Mouse (Mus musculus) hindbrain, embryonic 11.5 days (tissue): ENCODE results near the gene Bmp6. TPM values are rescaled to one million over a fixed set of nuclear protein-coding genes. Genes with fewer than 3 reads are reported as not detected.

Experiments
- ATAC-seq: fragments of 200-750 bp; cut with Nextera tagmentation; 2 replicates; pipeline ENCODE4 v1.8.0; 2017; ENCODE audit warnings: mild to moderate bottlenecking, moderate TSS enrichment, moderate library complexity; ENCODE audit not compliant: low FRiP score
- DNase-seq: peaks from one replicate; pipeline ENCODE4 v3.0.0-alpha.2; 2015; ENCODE audit warnings: low spot score
- H3K27ac ChIP-seq: fragments of 300-500 bp; sonication (generic); 2 replicates; pipeline ENCODE4 v1.5.1; 2014; ENCODE audit warnings: mild to moderate bottlenecking, low read depth, low read length
- H3K27me3 ChIP-seq: fragments of 300-500 bp; sonication (generic); 2 replicates; pipeline ENCODE4 v1.6.1; 2014; ENCODE audit warnings: mild to moderate bottlenecking, low read length, moderate library complexity, mixed read lengths; ENCODE audit not compliant: control insufficient read depth, insufficient read depth
- H3K36me3 ChIP-seq: fragments of 300-500 bp; sonication (generic); 2 replicates; pipeline ENCODE4 v1.6.1; 2014; ENCODE audit warnings: mild to moderate bottlenecking, low read length, moderate library complexity, mixed read lengths; ENCODE audit not compliant: control insufficient read depth, insufficient read depth
- H3K4me1 ChIP-seq: fragments of 300-500 bp; sonication (generic); replicated peaks from 2 replicates; pipeline ENCODE4 v1.6.1; 2014; ENCODE audit warnings: low read length, mixed read lengths; ENCODE audit not compliant: control insufficient read depth, insufficient read depth
- H3K4me2 ChIP-seq: fragments of 300-500 bp; sonication (generic); replicated peaks from 2 replicates; pipeline ENCODE4 v1.6.1; 2014; ENCODE audit warnings: mild to moderate bottlenecking, low read depth, low read length
- H3K4me3 ChIP-seq: fragments of 300-500 bp; sonication (generic); 2 replicates; pipeline ENCODE4 v1.5.1; 2014; ENCODE audit warnings: low read depth, low read length
- H3K9ac ChIP-seq: fragments of 300-500 bp; sonication (generic); 2 replicates; pipeline ENCODE4 v1.6.1; 2014; ENCODE audit warnings: low read depth, low read length
- H3K9me3 ChIP-seq: fragments of 300-500 bp; sonication (generic); 2 replicates; pipeline ENCODE4 v1.6.1; 2016; ENCODE audit warnings: low read length; ENCODE audit not compliant: control insufficient read depth
- WGBS: fragments of 180-500 bp; shearing (Covaris S2); extraction: QIAGEN DNeasy Blood & Tissue Kit; methylation state at CpG from one replicate; pipeline ENCODE4 v1.1.7; 2014; 5-methylcytosine and 5-hydroxymethylcytosine counted together
- polyA plus RNA-seq: library from polyadenylated mRNA; unstranded; fragments of >200 nt; fragmentation: Nextera tagmentation; extraction: Ambion mirVana; gene quantifications from 2 replicates; pipeline ENCODE4 v1.2.1, GENCODE M21; 2014

The Bmp6 gene
- polyA plus RNA-seq, 1 experiment from 2014 or later = 3.2 TPM

DNA sequence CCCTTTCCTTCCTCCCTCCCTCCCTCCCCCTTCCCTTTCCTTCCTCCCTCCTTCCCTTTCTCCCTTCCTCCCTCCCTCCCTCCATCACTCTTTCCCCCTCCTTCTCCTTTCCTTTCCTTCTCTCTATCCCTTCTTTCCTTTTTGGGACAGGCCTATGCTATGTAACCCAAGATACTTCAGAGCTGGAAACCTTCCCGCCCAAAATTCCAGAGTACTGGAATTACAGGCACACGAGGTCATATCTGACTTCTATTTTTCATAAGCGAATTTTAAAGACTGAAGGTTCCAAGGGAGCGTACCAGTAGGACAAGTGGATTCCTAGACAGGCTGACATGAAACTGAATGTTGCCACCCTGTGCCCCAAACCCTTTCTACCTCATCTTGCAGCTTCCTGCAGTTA is 4.1 kb downstream of the Bmp6 start:
- Histone ChIP-seq H3K4me2 (no peak overlapping the region), H3K27me3 (peaks cover 34% of the 10 kb centered on the region), H3K4me1 (peaks cover 13% of the 10 kb centered on the region), H3K9me3 (no peaks in the 10 kb centered on the region), H3K27ac (no peak overlapping the region), H3K36me3 (no peaks in the 10 kb centered on the region), H3K9ac (no peak overlapping the region), H3K4me3 (no peak overlapping the region)
- DNase-seq (no peak), ATAC-seq (no peak)
- 77% methylated on average over 4 of the region's 4 CpGs for WGBS

DNA sequence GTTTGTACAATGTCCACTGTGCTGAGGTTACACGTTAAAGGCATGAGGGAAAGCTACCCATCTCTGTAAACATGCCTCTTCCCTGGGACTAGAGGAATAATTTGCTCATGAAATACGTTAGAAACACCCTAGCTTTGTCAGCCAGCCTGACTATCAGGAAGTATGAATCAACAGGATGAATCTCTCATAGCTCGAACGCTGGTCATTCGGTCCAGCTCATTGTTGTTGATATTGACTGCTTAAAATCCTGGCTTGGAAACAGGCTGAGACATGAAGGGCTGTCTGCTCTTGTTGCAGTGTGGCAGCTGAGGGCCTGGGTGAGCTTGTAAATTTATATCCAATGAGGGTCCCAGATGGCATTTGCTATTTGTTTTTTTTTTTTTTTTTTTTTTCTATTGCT is 4.9 kb downstream of the Bmp6 start:
- peaks cover 13% of the 10 kb centered on the region for H3K4me1 ChIP-seq
- H3K9ac ChIP-seq = no peak overlapping the region
- H3K27ac ChIP-seq = no peak overlapping the region
- DNase-seq = no peak
- no peak for ATAC-seq
- WGBS = 79% methylated on average over 5 of the region's 5 CpGs
- no peak overlapping the region for H3K4me2 ChIP-seq
- no peaks in the 10 kb centered on the region for H3K9me3 ChIP-seq
- H3K27me3 ChIP-seq = peaks cover 26% of the 10 kb centered on the region
- no peak overlapping the region for H3K4me3 ChIP-seq
- no peaks in the 10 kb centered on the region for H3K36me3 ChIP-seq

DNA sequence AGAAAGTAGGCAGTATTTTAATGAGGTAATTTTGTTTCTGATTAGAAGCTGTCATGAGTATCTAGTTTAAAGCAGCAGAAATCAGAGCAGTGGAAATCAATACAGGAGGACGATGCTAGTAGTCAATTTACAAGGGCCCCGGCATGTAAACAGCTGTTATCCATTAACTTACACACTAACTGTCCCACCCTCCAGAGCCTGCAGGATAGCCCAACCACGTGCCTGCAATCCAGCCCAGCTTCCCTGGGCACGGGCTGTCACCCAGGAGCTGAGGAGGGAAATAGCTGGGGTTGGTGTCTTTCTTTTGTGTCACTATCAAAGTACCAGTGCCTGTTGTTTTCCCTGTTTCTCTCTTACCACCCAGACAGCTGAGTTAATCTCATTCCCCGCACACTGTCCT is 7.1 kb downstream of the Bmp6 start:
- Histone ChIP-seq H3K4me3 (no peak overlapping the region), H3K9ac (no peak overlapping the region), H3K4me1 (peaks cover 7% of the 10 kb centered on the region), H3K4me2 (no peak overlapping the region), H3K9me3 (no peaks in the 10 kb centered on the region), H3K36me3 (no peaks in the 10 kb centered on the region), H3K27ac (no peak overlapping the region), H3K27me3 (peaks cover 5% of the 10 kb centered on the region)
- ATAC-seq (no peak), DNase-seq (no peak)
- 13% methylated on average over 5 of the region's 5 CpGs for WGBS

DNA sequence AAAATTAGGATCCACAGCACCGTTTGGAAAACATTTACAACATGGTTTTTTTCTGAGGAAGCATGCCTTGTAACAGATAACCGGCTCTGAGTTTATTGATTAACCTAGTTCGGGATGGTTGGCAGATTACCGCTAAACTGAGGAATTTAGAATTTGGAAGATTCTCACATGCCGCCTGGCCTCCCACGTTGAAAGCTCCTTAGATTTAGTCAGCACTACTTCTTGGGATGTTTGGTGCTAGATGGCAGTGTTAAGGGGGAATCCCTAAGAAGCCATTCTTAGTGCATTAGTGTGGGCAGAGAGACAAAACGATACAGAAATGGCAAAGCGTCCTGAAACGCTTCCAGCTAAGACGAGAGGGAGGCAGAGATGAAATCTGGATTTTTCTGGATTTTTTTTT is 8.1 kb downstream of the Bmp6 start:
- DNase-seq = no peak
- Histone ChIP-seq H3K9ac (no peak overlapping the region), H3K4me2 (no peak overlapping the region), H3K4me1 (no peaks in the 10 kb centered on the region), H3K36me3 (no peaks in the 10 kb centered on the region), H3K9me3 (no peaks in the 10 kb centered on the region), H3K4me3 (no peak overlapping the region), H3K27ac (no peak overlapping the region), H3K27me3 (no peaks in the 10 kb centered on the region; the same call in 1 of the 2 replicates)
- 68% methylated on average over 10 of the region's 10 CpGs for WGBS
- no peak for ATAC-seq

DNA sequence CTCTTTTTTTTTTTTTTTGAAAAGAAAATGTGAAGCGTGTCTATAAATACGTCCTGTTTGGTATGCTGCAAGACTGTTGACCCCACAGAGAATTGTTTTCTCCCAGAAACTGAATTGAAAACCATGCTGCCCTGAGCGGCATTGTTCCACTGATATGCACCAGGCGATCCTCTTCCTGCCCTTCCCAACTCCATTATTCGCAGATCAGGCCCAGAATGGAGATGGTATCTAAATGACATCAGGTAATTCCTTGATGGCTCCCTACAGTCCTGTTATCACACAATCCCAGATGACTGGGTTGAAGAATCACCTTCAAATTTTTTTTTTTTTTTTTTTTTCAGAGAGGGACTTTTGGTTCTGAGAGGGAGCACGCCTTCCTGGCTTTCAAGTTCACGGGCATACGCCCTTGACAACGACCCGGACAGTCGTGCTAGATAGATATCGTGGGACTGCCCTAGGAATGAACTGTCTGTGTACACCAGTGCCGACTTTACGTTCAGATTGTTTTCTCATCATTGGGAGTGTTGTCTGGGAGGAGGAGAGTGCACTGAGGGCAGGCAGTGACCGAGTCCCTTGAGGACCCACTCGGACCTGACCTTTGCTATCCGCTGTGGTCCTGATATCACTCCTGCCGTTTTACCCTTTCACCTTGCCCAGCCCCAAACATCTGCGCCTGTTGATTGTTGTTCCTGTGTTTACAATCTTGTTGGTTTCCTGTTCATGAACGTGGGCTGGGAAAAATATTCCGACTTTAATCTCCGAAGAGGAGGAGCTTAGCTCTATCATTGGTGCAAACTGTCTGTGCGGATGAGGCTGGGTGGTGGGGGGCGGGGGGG is 8.7 kb downstream of the Bmp6 start:
- Histone ChIP-seq H3K4me1 (no peaks in the 10 kb centered on the region), H3K27me3 (no peaks in the 10 kb centered on the region; the same call in 1 of the 2 replicates), H3K9me3 (no peaks in the 10 kb centered on the region), H3K9ac (no peak overlapping the region), H3K4me3 (no peak overlapping the region), H3K4me2 (no peak overlapping the region), H3K27ac (no peak overlapping the region), H3K36me3 (no peaks in the 10 kb centered on the region)
- DNase-seq (no peak), ATAC-seq (no peak)
- 62% methylated on average over 24 of the region's 24 CpGs for WGBS

DNA sequence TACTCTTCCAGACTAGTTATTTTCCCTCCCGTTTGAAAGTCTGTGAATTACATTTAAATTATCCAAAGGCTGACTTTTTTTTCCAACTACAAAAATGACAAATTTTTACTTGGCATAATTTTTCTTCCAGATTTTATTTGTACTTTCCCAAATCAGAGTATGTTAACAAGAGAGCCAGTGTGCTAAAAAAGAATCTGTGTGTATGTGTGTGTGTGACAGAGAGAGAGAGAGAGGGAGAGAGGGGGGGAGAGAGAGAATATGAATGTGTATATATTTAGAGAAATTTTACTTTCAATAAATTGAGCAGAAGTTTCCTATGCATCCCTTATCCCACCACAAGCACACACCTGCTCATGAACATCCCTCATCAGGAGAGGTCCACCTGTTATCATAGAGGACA is 9.4 kb downstream of the Bmp6 start:
- Histone ChIP-seq H3K4me3 (no peak overlapping the region), H3K4me1 (no peaks in the 10 kb centered on the region), H3K36me3 (no peaks in the 10 kb centered on the region), H3K4me2 (no peak overlapping the region), H3K9me3 (no peaks in the 10 kb centered on the region), H3K27me3 (no peaks in the 10 kb centered on the region; the same call in 1 of the 2 replicates), H3K27ac (no peak overlapping the region), H3K9ac (no peak overlapping the region)
- WGBS = 74% methylated on average over 1 of the region's 1 CpGs
- DNase-seq (no peak), ATAC-seq (no peak)

DNA sequence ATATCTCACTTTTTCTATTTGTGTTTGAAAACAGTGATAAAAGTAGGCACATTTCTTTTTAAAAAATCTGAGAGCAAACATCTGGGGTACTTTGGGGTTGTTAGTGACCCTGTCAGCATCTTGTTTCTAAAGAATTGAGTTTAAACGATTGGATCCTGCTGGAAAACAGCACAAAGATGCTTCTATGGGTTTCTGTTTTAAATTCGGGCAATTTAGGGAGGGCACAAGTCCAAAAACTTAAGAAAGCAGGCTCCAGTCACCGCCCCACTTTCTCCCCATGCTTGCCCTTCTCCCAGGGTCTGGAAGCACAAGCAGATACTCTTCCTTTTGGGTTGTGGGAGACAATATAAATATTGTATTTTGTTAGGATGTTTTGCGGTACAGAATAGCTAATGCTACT is 14.1 kb downstream of the Bmp6 start:
- H3K4me1 ChIP-seq = no peaks in the 10 kb centered on the region
- no peak overlapping the region for H3K9ac ChIP-seq
- no peak overlapping the region for H3K27ac ChIP-seq
- no peak overlapping the region for H3K4me3 ChIP-seq
- H3K27me3 ChIP-seq = no peaks in the 10 kb centered on the region
- H3K36me3 ChIP-seq = no peaks in the 10 kb centered on the region
- no peak overlapping the region for H3K4me2 ChIP-seq
- WGBS = 88% methylated on average over 4 of the region's 4 CpGs
- ATAC-seq (no peak), DNase-seq (no peak)
- H3K9me3 ChIP-seq = no peaks in the 10 kb centered on the region

DNA sequence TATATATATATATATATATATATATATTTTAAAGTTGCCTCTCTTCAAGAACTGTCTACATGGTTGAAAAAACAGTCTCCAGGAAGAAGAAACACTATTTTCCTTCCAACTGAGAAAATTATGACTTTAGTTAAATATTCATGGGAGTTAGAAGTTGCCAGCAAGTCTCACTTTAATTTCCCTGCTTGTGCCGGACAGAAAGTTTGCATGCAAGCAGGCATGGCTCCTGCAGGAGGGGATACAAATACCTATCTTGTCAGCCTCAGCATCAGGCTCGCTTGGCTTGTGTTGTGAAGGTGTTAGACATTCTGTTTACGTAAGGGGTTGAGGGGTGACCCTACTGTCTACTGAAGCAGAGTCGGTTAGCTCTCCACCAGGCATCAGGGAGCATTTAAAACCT is 17.8 kb downstream of the Bmp6 start:
- no peaks in the 10 kb centered on the region for H3K36me3 ChIP-seq
- no peak overlapping the region for H3K27ac ChIP-seq
- H3K9me3 ChIP-seq = no peaks in the 10 kb centered on the region
- DNase-seq (no peak), ATAC-seq (no peak)
- H3K4me2 ChIP-seq = no peak overlapping the region
- H3K9ac ChIP-seq = no peak overlapping the region
- H3K4me1 ChIP-seq = no peaks in the 10 kb centered on the region
- H3K27me3 ChIP-seq = no peaks in the 10 kb centered on the region
- H3K4me3 ChIP-seq = no peak overlapping the region
- WGBS = 79% methylated on average over 4 of the region's 4 CpGs

DNA sequence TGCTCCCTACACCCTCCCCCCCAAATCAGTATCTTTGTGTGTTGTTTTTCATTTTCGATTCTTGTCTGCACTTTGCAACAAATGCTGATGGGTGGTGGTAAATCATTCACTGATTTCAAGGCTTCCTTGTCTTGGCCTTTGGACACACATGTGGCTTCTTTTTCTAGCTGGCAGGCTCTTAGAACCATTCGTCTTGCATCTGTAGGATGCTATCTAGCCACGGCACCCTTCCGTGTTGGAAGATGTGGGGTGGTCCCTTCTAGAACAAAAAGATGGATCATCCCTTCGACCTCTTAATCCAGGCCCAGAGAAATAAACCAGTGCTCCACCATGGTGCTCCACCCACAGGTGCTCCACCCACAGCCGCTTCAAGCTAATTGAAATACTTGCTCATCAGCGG is 19.0 kb downstream of the Bmp6 start:
- Histone ChIP-seq H3K36me3 (no peaks in the 10 kb centered on the region), H3K9ac (no peak overlapping the region), H3K4me1 (no peaks in the 10 kb centered on the region), H3K9me3 (no peaks in the 10 kb centered on the region), H3K27ac (no peak overlapping the region), H3K4me2 (no peak overlapping the region), H3K27me3 (no peaks in the 10 kb centered on the region), H3K4me3 (no peak overlapping the region)
- WGBS = 91% methylated on average over 7 of the region's 7 CpGs
- DNase-seq = no peak
- ATAC-seq = no peak
